ENCODE assay signal across 9 mouse cellular contexts in genomic region chr1:162879595-162880369, GRCm38 (mm10). TPM values are rescaled to one million over a fixed set of nuclear protein-coding genes. Genes with fewer than 3 reads are reported as not detected.
A peak's percentile ranks its signal among the peaks of the same experiment; 100 is the strongest.
DNase-seq lines count a peak whose midpoint lies in the region; ATAC-seq and TF ChIP-seq lines count a peak whose summit lies in the region.
"Had no signal": no experiment of that assay in that cellular context is flagged by ENCODE, and none has a peak within 500 bp of the region (broad histone marks: within the 10 kb centered on the region; RNA-seq: fewer than 3 reads in every experiment).

No protein-coding gene starts in this region.

- no peaks in the 10 kb centered on the region for H3K36me3 ChIP-seq in forebrain, embryonic 13.5 days (ENCODE audit: poor library complexity, severe bottlenecking)
- H3K36me3 ChIP-seq in forebrain, embryonic 10.5 days (replicated peaks), result no peaks in the 10 kb centered on the region
- no peaks in the 10 kb centered on the region for H3K36me3 ChIP-seq in kidney, postnatal 0 days (ENCODE audit: insufficient read depth, low read length)
- H3K36me3 ChIP-seq in lung, postnatal 0 days (ENCODE audit: insufficient read depth, low read length), result no peaks in the 10 kb centered on the region; the same call in 1 of the 2 replicates

- H3K4me3 ChIP-seq in forebrain, embryonic 13.5 days, result no peak overlapping the region
- H3K4me3 ChIP-seq in forebrain, embryonic 10.5 days, result no peak overlapping the region
- no peak overlapping the region for H3K4me3 ChIP-seq in kidney, postnatal 0 days (replicated peaks; ENCODE audit: low read depth, low read length)
- no peak overlapping the region for H3K4me3 ChIP-seq in lung, postnatal 0 days (ENCODE audit: low read depth, low read length)

- TF ChIP-seq CTCF in kidney, postnatal 0 days (IDR thresholded peaks at IDR 0.05; ENCODE audit: low read depth), result peak; percentile 63
- TF ChIP-seq CTCF in lung, postnatal 0 days (IDR thresholded peaks at IDR 0.05), result peak; percentile 80

- no peak overlapping the region for H3K9ac ChIP-seq in forebrain, embryonic 13.5 days
- no peak overlapping the region for H3K9ac ChIP-seq in kidney, postnatal 0 days (ENCODE audit: low read depth, low read length)
- H3K9ac ChIP-seq in lung, postnatal 0 days (replicated peaks; ENCODE audit: low read depth), result no peak overlapping the region

- peak; percentile 91 for TF ChIP-seq EP300 in lung, postnatal 0 days (IDR thresholded peaks at IDR 0.05)

- H3K4me2 ChIP-seq in forebrain, embryonic 13.5 days, result no peak overlapping the region
- no peak overlapping the region for H3K4me2 ChIP-seq in kidney, postnatal 0 days (ENCODE audit: low read length)
- no peak overlapping the region for H3K4me2 ChIP-seq in lung, postnatal 0 days (replicated peaks; ENCODE audit: low read depth, low read length)

- no peaks in the 10 kb centered on the region for H3K9me3 ChIP-seq in forebrain, embryonic 13.5 days (replicated peaks)
- H3K9me3 ChIP-seq in forebrain, embryonic 10.5 days, result no peaks in the 10 kb centered on the region
- no peaks in the 10 kb centered on the region for H3K9me3 ChIP-seq in kidney, postnatal 0 days (replicated peaks; ENCODE audit: low read length)
- H3K9me3 ChIP-seq in lung, postnatal 0 days (ENCODE audit: low read length), result no peaks in the 10 kb centered on the region

- H3K4me1 ChIP-seq in forebrain, embryonic 13.5 days, result no peaks in the 10 kb centered on the region
- H3K4me1 ChIP-seq in forebrain, embryonic 10.5 days, result no peaks in the 10 kb centered on the region; the same call in 1 of the 2 replicates
- H3K4me1 ChIP-seq in kidney, postnatal 0 days (replicated peaks; ENCODE audit: insufficient read depth, low read length), result no peaks in the 10 kb centered on the region
- H3K4me1 ChIP-seq in lung, postnatal 0 days (ENCODE audit: insufficient read depth, low read depth, low read length), result no peaks in the 10 kb centered on the region

- no peak for DNase-seq in forebrain, embryonic 10.5 days (ENCODE audit: extremely low spot score, low spot score)
- DNase-seq in urinary bladder, adult 2 months (ENCODE audit: low spot score), result peak; percentile 34
- DNase-seq in urinary bladder, postnatal 10 days (ENCODE audit: low spot score), result no peak
- DNase-seq in embryo, embryonic 10.5 days (ENCODE audit: low spot score), result peak; percentile 59
- DNase-seq in kidney, postnatal 0 days (ENCODE audit: low spot score), result no peak
- peak; percentile 55 for DNase-seq in lung, postnatal 0 days (ENCODE audit: low spot score)
- peak; percentile 66 for DNase-seq in testis, postnatal 14 days (ENCODE audit: low spot score)

- no peaks in the 10 kb centered on the region for H3K27me3 ChIP-seq in forebrain, embryonic 13.5 days
- no peaks in the 10 kb centered on the region for H3K27me3 ChIP-seq in forebrain, embryonic 10.5 days (ENCODE audit: poor library complexity, severe bottlenecking)
- no peaks in the 10 kb centered on the region for H3K27me3 ChIP-seq in kidney, postnatal 0 days (ENCODE audit: insufficient read depth, low read length)
- no peaks in the 10 kb centered on the region for H3K27me3 ChIP-seq in lung, postnatal 0 days (replicated peaks; ENCODE audit: insufficient read depth, low read length)

- 64% methylated on average over 11 of the region's 11 CpGs for WGBS in forebrain, embryonic 13.5 days
- 59% methylated on average over 11 of the region's 11 CpGs for WGBS in forebrain, embryonic 10.5 days
- 58% methylated on average over 11 of the region's 11 CpGs for WGBS in kidney, postnatal 0 days
- 52% methylated on average over 11 of the region's 11 CpGs for WGBS in lung, postnatal 0 days

- no peak overlapping the region for H3K27ac ChIP-seq in forebrain, embryonic 13.5 days
- no peak overlapping the region for H3K27ac ChIP-seq in forebrain, embryonic 10.5 days
- no peak overlapping the region for H3K27ac ChIP-seq in kidney, postnatal 0 days
- 0 out of 2 replicates have a peak overlapping the region, but pooled peaks have one; percentile 32 for H3K27ac ChIP-seq in lung, postnatal 0 days (ENCODE audit: low read length)

- ATAC-seq in forebrain, embryonic 13.5 days, result peak; percentile 16; the same call in 1 of the 2 replicates
- no peak for ATAC-seq in kidney, postnatal 0 days (replicated peaks; ENCODE audit: low FRiP score, low read depth)
- peak; percentile 61 for ATAC-seq in lung, postnatal 0 days

RNA-seq across cellular contexts. Expression of gene Fmo1, which starts 13.4 kb away (rescaled TPM):
- 9.4 and 10.6 TPM in 2 replicates for polyA plus RNA-seq in forebrain, embryonic 13.5 days (2015; fragmentation: Nextera tagmentation; extraction: Ambion mirVana)
- 7.2 and 8.2 TPM in 2 replicates for polyA plus RNA-seq in forebrain, embryonic 10.5 days (2016; fragmentation: Nextera tagmentation; extraction: Ambion mirVana)
- polyA plus RNA-seq in urinary bladder, adult 2 months (2012; rRNA removed), result 120 and 150 TPM in 2 replicates
- polyA plus RNA-seq in kidney, postnatal 0 days (2015; fragmentation: Nextera tagmentation; extraction: Ambion mirVana), result 82.2 and 82.5 TPM in 2 replicates
- polyA plus RNA-seq in lung, postnatal 0 days (2015; fragmentation: Nextera tagmentation; extraction: Ambion mirVana), result 86.4 and 103 TPM in 2 replicates

RNA-seq across cellular contexts. Expression of gene Fmo2, which starts 18.7 kb away (rescaled TPM):
- polyA plus RNA-seq in forebrain, embryonic 13.5 days (2015; fragmentation: Nextera tagmentation; extraction: Ambion mirVana), result 0.09 TPM in 1 of 2 replicates, not detected in the other
- not detected in 2 replicates for polyA plus RNA-seq in forebrain, embryonic 10.5 days (2016; fragmentation: Nextera tagmentation; extraction: Ambion mirVana)
- 249 and 256 TPM in 2 replicates for polyA plus RNA-seq in urinary bladder, adult 2 months (2012; rRNA removed)
- 30.3 and 31.8 TPM in 2 replicates for polyA plus RNA-seq in kidney, postnatal 0 days (2015; fragmentation: Nextera tagmentation; extraction: Ambion mirVana)
- polyA plus RNA-seq in lung, postnatal 0 days (2015; fragmentation: Nextera tagmentation; extraction: Ambion mirVana), result 266 and 286 TPM in 2 replicates

RNA-seq across cellular contexts. Expression of gene Fmo6, which starts 57.5 kb away (rescaled TPM):
- not detected in 2 replicates for polyA plus RNA-seq in forebrain, embryonic 13.5 days (2015; fragmentation: Nextera tagmentation; extraction: Ambion mirVana)
- polyA plus RNA-seq in forebrain, embryonic 10.5 days (2016; fragmentation: Nextera tagmentation; extraction: Ambion mirVana), result not detected in 2 replicates
- 0.10 and 0.17 TPM in 2 replicates for polyA plus RNA-seq in urinary bladder, adult 2 months (2012; rRNA removed)
- 0.15 TPM in 1 of 2 replicates, not detected in the other for polyA plus RNA-seq in kidney, postnatal 0 days (2015; fragmentation: Nextera tagmentation; extraction: Ambion mirVana)
- 0.08 and 0.16 TPM in 2 replicates for polyA plus RNA-seq in lung, postnatal 0 days (2015; fragmentation: Nextera tagmentation; extraction: Ambion mirVana)
- polyA plus RNA-seq: large intestine, adult 2 months had no signal

Comparison
In these comparisons a context has a peak if more than half of its experiments do, and no peak if none do; other contexts are left out.
1. DNase-seq: peak in urinary bladder, adult 2 months (single experiment), embryo, embryonic 10.5 days (single experiment), lung, postnatal 0 days (single experiment) and testis, postnatal 14 days (single experiment); none in forebrain, embryonic 10.5 days (single experiment), urinary bladder, postnatal 10 days (single experiment) and kidney, postnatal 0 days (single experiment).
2. RNA of gene Fmo2, which starts 18.7 kb away (polyA plus RNA-seq): 266 to 286 TPM in lung, postnatal 0 days, 249 to 256 TPM in urinary bladder, adult 2 months and 30.3 to 31.8 TPM in kidney, postnatal 0 days; not detected in forebrain, embryonic 10.5 days and 0.09 TPM in forebrain, embryonic 13.5 days; every median in the first group is over 10 times any median in the second.